Mouse (Mus musculus): ENCODE data around the gene Tex33. TPM values are rescaled to one million over a fixed set of nuclear protein-coding genes. Genes with fewer than 3 reads are reported as not detected.
"Not testable (repeated sequence)": the region's sequence is repeated elsewhere in the genome, so short reads cannot be mapped to it uniquely, and the experiment has no call there.

Gene Tex33
- polyA plus RNA-seq, 1 experiment from 2014 or later, result not detected

DNA sequence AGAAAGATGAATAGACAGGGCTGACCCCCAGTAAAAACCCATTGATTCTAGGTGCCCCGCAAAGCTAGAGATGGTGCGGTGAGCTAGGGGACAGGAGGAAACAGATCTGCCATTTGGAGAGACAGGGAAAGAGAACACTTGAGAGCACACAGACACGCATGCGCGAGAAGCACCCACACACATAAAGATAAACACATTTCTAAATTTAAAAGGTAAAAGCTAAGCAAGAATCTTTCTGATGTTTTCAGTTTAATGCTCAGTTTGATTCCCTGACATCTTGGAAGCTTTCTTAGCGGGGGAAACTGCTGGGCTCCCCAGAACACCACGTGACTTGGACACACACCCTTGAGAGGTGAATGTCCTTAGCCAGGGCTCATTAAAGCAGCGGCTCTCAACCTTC is 28.8 kb downstream of the Tex33 start:
- H3K4me3 ChIP-seq, result no peak overlapping the region
- 0 out of 2 replicates have a peak, but pooled peaks cover 5% of the 10 kb centered on the region for H3K27me3 ChIP-seq (replicated peaks)
- 84% methylated on average over 8 of the region's 8 CpGs for WGBS
- H3K27ac ChIP-seq, result no peak overlapping the region
- H3K9me3 ChIP-seq, result no peaks in the 10 kb centered on the region
- ATAC-seq (replicated peaks), result no peak
- no peaks in the 10 kb centered on the region for H3K4me1 ChIP-seq
- no peak overlapping the region for H3K9ac ChIP-seq
- H3K36me3 ChIP-seq (replicated peaks), result no peaks in the 10 kb centered on the region
- no peak overlapping the region for H3K4me2 ChIP-seq

GRCm38 (mm10) chr15:78365916-78366315 is 29.8 kb downstream of the Tex33 start:
- H3K4me3 ChIP-seq, result no peak overlapping the region
- ATAC-seq (replicated peaks), result no peak
- H3K9ac ChIP-seq, result no peak overlapping the region
- H3K9me3 ChIP-seq, result no peaks in the 10 kb centered on the region
- H3K4me2 ChIP-seq, result no peak overlapping the region
- H3K4me1 ChIP-seq, result no peaks in the 10 kb centered on the region
- 0 out of 2 replicates have a peak, but pooled peaks cover 5% of the 10 kb centered on the region for H3K27me3 ChIP-seq (replicated peaks)
- H3K36me3 ChIP-seq (replicated peaks), result no peaks in the 10 kb centered on the region
- WGBS, result 89% methylated on average over 2 of the region's 2 CpGs
- H3K27ac ChIP-seq, result no peak overlapping the region

DNA sequence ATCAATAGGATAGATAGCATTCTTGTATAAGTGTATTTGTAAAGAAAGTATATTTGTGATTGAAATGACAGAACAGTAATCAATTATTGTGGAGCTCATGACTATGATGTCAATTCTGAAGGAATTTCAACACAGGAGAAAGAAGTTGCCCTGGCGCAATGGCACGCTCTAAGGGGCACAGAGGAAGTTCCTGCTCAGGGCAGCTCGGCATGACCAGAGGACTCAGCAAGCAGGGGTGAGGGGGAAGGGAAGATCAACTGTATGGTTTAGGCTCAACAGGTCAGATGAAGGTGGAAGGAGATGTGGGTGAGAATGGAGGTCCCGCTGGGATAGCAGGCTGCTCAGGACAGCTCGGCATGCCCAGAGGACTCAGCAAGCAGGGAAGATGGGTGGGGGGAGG is 40.2 kb downstream of the Tex33 start:
- no peak overlapping the region for H3K4me2 ChIP-seq
- no peaks in the 10 kb centered on the region for H3K36me3 ChIP-seq (replicated peaks)
- no peaks in the 10 kb centered on the region for H3K9me3 ChIP-seq
- no peak overlapping the region for H3K27ac ChIP-seq
- H3K4me3 ChIP-seq, result no peak overlapping the region
- H3K4me1 ChIP-seq, result no peaks in the 10 kb centered on the region
- H3K27me3 ChIP-seq (replicated peaks), result no peaks in the 10 kb centered on the region
- H3K9ac ChIP-seq, result no peak overlapping the region
- whole genome bisulfite sequencing, result 81% methylated on average over 5 of the region's 5 CpGs
- ATAC-seq (replicated peaks), result no peak

GRCm38 (mm10) chr15:78354958-78355357 is 40.8 kb downstream of the Tex33 start:
- Histone ChIP-seq H3K9me3 (no peaks in the 10 kb centered on the region), H3K4me3 (no peak overlapping the region), H3K27me3 (replicated peaks) (no peaks in the 10 kb centered on the region), H3K9ac (no peak overlapping the region), H3K36me3 (replicated peaks) (no peaks in the 10 kb centered on the region), H3K4me2 (no peak overlapping the region), H3K27ac (no peak overlapping the region), H3K4me1 (no peaks in the 10 kb centered on the region)
- WGBS, result 3% methylated on average over 1 of the region's 1 CpGs
- no peak for ATAC-seq (replicated peaks)

GRCm38 (mm10) chr15:78351586-78352165 is 44.0 kb downstream of the Tex33 start:
- WGBS, result 69% methylated on average over 3 of the region's 3 CpGs
- Histone ChIP-seq H3K27me3 (replicated peaks) (no peaks in the 10 kb centered on the region), H3K9ac (no peak overlapping the region), H3K9me3 (no peaks in the 10 kb centered on the region), H3K4me3 (no peak overlapping the region), H3K27ac (no peak overlapping the region), H3K36me3 (replicated peaks) (no peaks in the 10 kb centered on the region), H3K4me1 (no peaks in the 10 kb centered on the region), H3K4me2 (no peak overlapping the region)
- no peak for ATAC-seq (replicated peaks)

DNA sequence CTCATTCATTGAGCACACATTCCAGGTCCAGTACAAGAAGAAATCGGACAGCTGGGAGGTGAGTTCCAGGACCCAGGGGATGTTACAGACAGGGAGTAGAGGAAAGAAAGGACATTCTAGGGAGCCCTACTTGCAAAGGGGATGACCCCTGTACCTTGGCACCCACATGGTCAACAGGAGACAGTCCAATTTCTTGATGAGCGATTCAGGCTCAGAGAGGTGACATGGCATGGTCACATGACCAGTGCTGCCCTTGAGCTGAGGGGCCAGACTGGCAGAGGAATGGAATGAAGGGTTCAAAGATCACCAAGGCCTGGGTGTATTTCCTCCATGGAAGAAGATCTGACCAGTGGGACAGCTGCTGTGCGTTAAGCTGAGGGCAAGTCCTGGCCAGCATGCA is 51.1 kb downstream of the Tex33 start:
- no peaks in the 10 kb centered on the region for H3K9me3 ChIP-seq
- no peak overlapping the region for H3K4me2 ChIP-seq
- WGBS, result 89% methylated on average over 3 of the region's 3 CpGs
- no peak for ATAC-seq (replicated peaks)
- no peak overlapping the region for H3K9ac ChIP-seq
- no peak overlapping the region for H3K27ac ChIP-seq
- H3K36me3 ChIP-seq (replicated peaks), result no peaks in the 10 kb centered on the region
- H3K4me3 ChIP-seq, result no peak overlapping the region
- H3K4me1 ChIP-seq, result no peaks in the 10 kb centered on the region
- no peaks in the 10 kb centered on the region for H3K27me3 ChIP-seq (replicated peaks)

- Histone ChIP-seq H3K4me3 (no peak overlapping the region), H3K4me2 (no peak overlapping the region), H3K27me3 (replicated peaks) (no peaks in the 10 kb centered on the region), H3K9me3 (no peaks in the 10 kb centered on the region), H3K4me1 (no peaks in the 10 kb centered on the region), H3K27ac (no peak overlapping the region), H3K9ac (no peak overlapping the region), H3K36me3 (replicated peaks) (no peaks in the 10 kb centered on the region)
- no peak for ATAC-seq (replicated peaks)
- 13% methylated on average over 1 of the region's 1 CpGs for WGBS
Measured at GRCm38 (mm10) chr15:78343683-78344082, 52.0 kb downstream of the Tex33 start.

DNA sequence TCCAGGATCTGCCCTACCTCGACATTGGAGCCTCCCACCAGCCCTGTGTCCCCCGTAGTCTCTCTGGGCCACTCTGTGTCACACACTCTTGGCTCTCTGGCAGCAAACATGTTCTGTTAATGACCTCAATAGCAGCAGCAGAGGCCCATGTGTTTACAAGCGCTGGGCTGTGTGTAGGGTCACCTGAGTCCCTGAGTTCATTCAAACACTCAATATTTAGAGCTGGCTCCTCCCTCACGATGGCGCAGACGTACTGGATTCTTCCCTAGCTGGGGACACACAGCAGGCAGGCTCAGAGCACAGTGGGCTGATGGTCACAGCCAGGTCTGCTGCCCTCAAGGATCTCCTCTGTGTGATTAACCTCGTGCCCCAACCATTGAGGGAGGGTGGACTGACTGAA is 54.8 kb downstream of the Tex33 start:
- not testable (repeated sequence) for H3K9ac ChIP-seq; H3K9me3 ChIP-seq; H3K27ac ChIP-seq; H3K4me3 ChIP-seq; H3K27me3 ChIP-seq (replicated peaks); H3K4me1 ChIP-seq; H3K36me3 ChIP-seq (replicated peaks); H3K4me2 ChIP-seq; ATAC-seq (replicated peaks)
- 69% methylated on average over 7 of the region's 7 CpGs for whole genome bisulfite sequencing

- H3K4me2 ChIP-seq; H3K27me3 ChIP-seq (replicated peaks); H3K9me3 ChIP-seq; H3K4me3 ChIP-seq; H3K9ac ChIP-seq; ATAC-seq (replicated peaks); H3K36me3 ChIP-seq (replicated peaks); H3K27ac ChIP-seq; H3K4me1 ChIP-seq: not testable (repeated sequence)
- 41% methylated on average over 7 of the region's 7 CpGs for WGBS
Measured at GRCm38 (mm10) chr15:78339627-78340423, 55.9 kb downstream of the Tex33 start.

GRCm38 (mm10) chr15:78334380-78334779 is 61.3 kb downstream of the Tex33 start:
- Histone ChIP-seq H3K36me3 (replicated peaks) (no peaks in the 10 kb centered on the region), H3K27me3 (replicated peaks) (no peaks in the 10 kb centered on the region), H3K9me3 (no peaks in the 10 kb centered on the region), H3K27ac (no peak overlapping the region), H3K9ac (no peak overlapping the region), H3K4me3 (no peak overlapping the region), H3K4me1 (no peaks in the 10 kb centered on the region), H3K4me2 (no peak overlapping the region)
- no peak for ATAC-seq (replicated peaks)
- whole genome bisulfite sequencing, result 78% methylated on average over 3 of the region's 3 CpGs

DNA sequence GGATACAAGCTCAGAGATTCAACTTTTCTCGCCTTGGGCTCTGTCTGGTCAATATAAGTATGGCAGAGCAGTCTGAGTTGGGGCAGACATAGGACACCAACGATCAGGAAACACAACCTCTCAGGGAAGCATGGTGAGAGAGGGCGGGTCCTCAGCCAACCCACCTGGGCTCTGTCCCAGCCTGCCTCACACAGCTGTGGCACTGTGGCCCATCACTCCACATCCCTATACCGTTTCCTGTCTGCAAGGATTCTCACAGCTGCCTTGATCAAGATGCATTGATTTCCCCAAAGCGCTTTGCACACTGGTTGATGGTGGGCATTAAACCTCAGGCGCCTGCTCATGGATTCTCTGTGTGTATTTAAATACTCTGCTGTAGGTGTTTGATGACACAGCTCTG is 62.7 kb downstream of the Tex33 start:
- Histone ChIP-seq H3K9ac (no peak overlapping the region), H3K27ac (no peak overlapping the region), H3K9me3 (no peaks in the 10 kb centered on the region), H3K4me1 (no peaks in the 10 kb centered on the region), H3K4me2 (no peak overlapping the region), H3K4me3 (no peak overlapping the region), H3K27me3 (replicated peaks) (no peaks in the 10 kb centered on the region), H3K36me3 (replicated peaks) (no peaks in the 10 kb centered on the region)
- 77% methylated on average over 6 of the region's 6 CpGs for WGBS
- ATAC-seq (replicated peaks), result no peak

DNA sequence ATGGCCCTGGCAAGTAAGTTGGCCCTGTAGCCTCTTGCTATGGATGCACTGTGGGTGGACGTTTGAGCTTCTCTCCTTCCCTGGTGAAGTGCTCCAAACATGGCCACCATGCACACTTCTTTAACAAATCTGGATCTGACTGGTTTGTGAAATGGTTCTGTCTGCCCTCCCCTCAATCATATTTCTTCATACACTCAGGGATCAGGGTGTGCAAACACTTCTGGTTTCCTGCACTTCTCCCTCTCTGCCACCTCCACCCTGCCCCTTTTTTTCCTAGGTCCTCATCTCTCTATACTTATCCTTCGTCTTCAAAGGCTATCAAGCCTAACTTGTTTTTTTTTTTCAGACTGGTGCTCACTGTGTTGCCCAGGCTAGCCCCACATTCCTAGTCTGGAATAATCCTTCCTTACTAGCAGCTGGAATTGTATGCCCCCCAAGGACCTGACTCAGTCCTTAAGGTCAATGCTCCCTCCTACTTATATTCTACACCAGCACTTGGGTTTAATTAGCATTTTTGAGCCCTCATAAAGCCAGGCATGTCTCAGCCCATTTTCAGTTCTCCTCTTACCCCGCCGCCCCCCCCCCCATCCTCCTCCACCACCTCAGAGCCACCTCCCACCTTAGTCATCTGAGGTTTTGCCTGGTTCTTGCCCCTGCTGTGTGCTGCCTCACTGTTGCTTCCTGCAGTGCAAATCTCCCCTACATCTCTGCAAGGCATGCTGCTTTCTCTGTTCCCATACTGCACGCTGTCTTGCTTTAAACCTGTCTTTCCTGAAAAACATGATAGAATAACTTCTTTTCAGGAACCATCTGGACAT is 64.0 kb downstream of the Tex33 start:
- Histone ChIP-seq H3K9ac (no peak overlapping the region), H3K4me3 (no peak overlapping the region), H3K36me3 (replicated peaks) (no peaks in the 10 kb centered on the region), H3K4me2 (no peak overlapping the region), H3K4me1 (no peaks in the 10 kb centered on the region), H3K9me3 (no peaks in the 10 kb centered on the region), H3K27me3 (replicated peaks) (no peaks in the 10 kb centered on the region), H3K27ac (no peak overlapping the region)
- no peak for ATAC-seq (replicated peaks)
- WGBS, result 75% methylated on average over 5 of the region's 5 CpGs
